29 mouse cellular contexts compared by ENCODE assay signal in the genomic region with DNA sequence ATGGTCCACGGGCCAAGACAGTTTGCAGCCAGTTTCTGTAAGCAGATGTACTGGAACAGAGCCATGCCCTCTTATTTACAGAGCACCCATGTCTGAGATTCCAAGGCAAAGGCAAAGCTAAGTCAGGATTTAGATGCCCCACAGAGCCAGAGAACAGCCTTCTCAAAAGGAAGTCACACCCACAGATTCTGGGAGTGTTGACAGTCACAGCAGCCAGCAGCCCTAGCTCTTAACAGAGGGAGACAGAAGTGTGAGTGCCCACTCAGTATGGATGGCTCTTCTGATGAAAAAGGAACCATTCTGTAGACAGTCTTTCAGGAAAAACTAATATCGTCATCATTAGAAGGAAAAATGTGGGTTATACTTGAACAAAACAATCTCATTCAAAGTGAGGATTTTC.
A peak's percentile ranks its signal among the peaks of the same experiment; 100 is the strongest.
DNase-seq lines count a peak whose midpoint lies in the region; ATAC-seq and TF ChIP-seq lines count a peak whose summit lies in the region.
"Had no signal": no experiment of that assay in that cellular context is flagged by ENCODE, and none has a peak within 500 bp of the region (broad histone marks: within the 10 kb centered on the region; RNA-seq: fewer than 3 reads in every experiment).

No protein-coding gene starts in this region.

- no peaks in the 10 kb centered on the region for H3K36me3 ChIP-seq in thymus, adult 2 months (ENCODE audit: control insufficient read depth, insufficient read depth, low read length)
- H3K36me3 ChIP-seq: embryonic facial prominence, embryonic 10.5 days; embryonic facial prominence, embryonic 15.5 days; forebrain, embryonic 12.5 days; hindbrain, embryonic 10.5 days; hindbrain, embryonic 15.5 days; limb, embryonic 10.5 days; limb, embryonic 15.5 days; liver, embryonic 13.5 days; midbrain, embryonic 13.5 days; neural tube, embryonic 13.5 days had no signal

- no peak overlapping the region for H3K4me3 ChIP-seq in thymus, adult 2 months (ENCODE audit: control insufficient read depth, insufficient read depth, low read length)
- H3K4me3 ChIP-seq: embryonic facial prominence, embryonic 10.5 days; embryonic facial prominence, embryonic 15.5 days; forebrain, embryonic 12.5 days; hindbrain, embryonic 10.5 days; hindbrain, embryonic 15.5 days; limb, embryonic 10.5 days; limb, embryonic 15.5 days; liver, embryonic 13.5 days; midbrain, embryonic 13.5 days; neural tube, embryonic 13.5 days had no signal

- DNase-seq in left cerebral cortex, adult 11 months (ENCODE audit: low spot score): peak; percentile 35
- DNase-seq in left cerebral cortex, postnatal 10 days (ENCODE audit: extremely low spot score in 1 of 2, low spot score in 2 of 2): no peak
- DNase-seq in right cerebral cortex, adult 2 months (ENCODE audit: low spot score in 2 of 2): peak; percentile 25 to 37
- no peak for DNase-seq in right cerebral cortex, postnatal 14 days
- peak; percentile 15 to 16 for DNase-seq in left cerebral cortex, adult 9 months (ENCODE audit: low spot score in 2 of 2)
- no peak for DNase-seq in thymus, adult 2 months
- DNase-seq: adrenal gland, adult 2 months; adrenal gland, postnatal 36 days; B cell, adult 2 months; cerebellum, adult 2 months; cerebellum, postnatal 25 days; gastrocnemius, postnatal 14 days; heart, postnatal 14 days; kidney, adult 11 months; kidney, postnatal 14 days; liver, embryonic 13.5 days; lung, adult 18-20 months; thymus, postnatal 25 days had no signal

- intact Hi-C loops in left cerebral cortex, postnatal 10 days (cut with DNase I): no loop called here

- ATAC-seq in megakaryocyte, adult 5-6 weeks (ENCODE audit: poor library complexity, severe bottlenecking): no peak
- ATAC-seq: inflammation-experienced regulatory T-cells, adult 6 months; midbrain, embryonic 13.5 days had no signal

- no peak for TF ChIP-seq POLR2A in thymus, adult 2 months (IDR thresholded peaks at IDR 0.05; ENCODE audit: control insufficient read depth, extremely low read depth, insufficient read depth, low read length, poor library complexity)

- WGBS in thymus, adult 2 months: 91% methylated on average over 2 of the region's 2 CpGs

- no peak overlapping the region for H3K27ac ChIP-seq in thymus, adult 2 months (ENCODE audit: control insufficient read depth, insufficient read depth, low read length)
- H3K27ac ChIP-seq: embryonic facial prominence, embryonic 10.5 days; embryonic facial prominence, embryonic 15.5 days; forebrain, embryonic 12.5 days; hindbrain, embryonic 10.5 days; hindbrain, embryonic 15.5 days; limb, embryonic 10.5 days; limb, embryonic 15.5 days; liver, embryonic 13.5 days; midbrain, embryonic 13.5 days; neural tube, embryonic 13.5 days had no signal

- no peaks in the 10 kb centered on the region for H3K27me3 ChIP-seq in thymus, adult 2 months (ENCODE audit: control insufficient read depth, insufficient read depth, low read length)
- H3K27me3 ChIP-seq: embryonic facial prominence, embryonic 15.5 days; forebrain, embryonic 12.5 days; hindbrain, embryonic 15.5 days; limb, embryonic 15.5 days; liver, embryonic 13.5 days; midbrain, embryonic 13.5 days; neural tube, embryonic 13.5 days had no signal

- no peak for TF ChIP-seq CTCF in thymus, adult 2 months (IDR thresholded peaks at IDR 0.05; ENCODE audit: borderline replicate concordance, control insufficient read depth, extremely low read depth, insufficient read depth, low read length, poor library complexity)

- H3K4me1 ChIP-seq in thymus, adult 2 months (replicated peaks; ENCODE audit: control insufficient read depth, insufficient read depth, low read length): no peaks in the 10 kb centered on the region
- H3K4me1 ChIP-seq: forebrain, embryonic 12.5 days; hindbrain, embryonic 10.5 days; hindbrain, embryonic 15.5 days; limb, embryonic 15.5 days; liver, embryonic 13.5 days; midbrain, embryonic 13.5 days; neural tube, embryonic 13.5 days had no signal

Comparison
In these comparisons a context has a peak if more than half of its experiments do, and no peak if none do; other contexts are left out.
1. DNase-seq: peak in left cerebral cortex, adult 11 months (single experiment), right cerebral cortex, adult 2 months (2 of 2) and left cerebral cortex, adult 9 months (2 of 2); none in left cerebral cortex, postnatal 10 days (0 of 2), right cerebral cortex, postnatal 14 days (single experiment) and thymus, adult 2 months (single experiment).